Mouse (Mus musculus) heart, embryonic 10.5 days (tissue): Measurements from ENCODE around the gene 4930449I24Rik. TPM values are rescaled to one million over a fixed set of nuclear protein-coding genes. Genes with fewer than 3 reads are reported as not detected.
"Not testable (repeated sequence)": the region's sequence is repeated elsewhere in the genome, so short reads cannot be mapped to it uniquely, and the experiment has no call there.

Experiments used
- DNase-seq: peaks from one replicate; pipeline ENCODE4 v3.0.0-alpha.2; 2017; ENCODE audit warnings: low spot score
- H3K27ac ChIP-seq: fragments of 300-500 bp; sonication (generic); 2 replicates; pipeline ENCODE4 v1.5.1; 2016; ENCODE audit warnings: mild to moderate bottlenecking
- H3K27me3 ChIP-seq: fragments of 300-500 bp; sonication (generic); 2 replicates; pipeline ENCODE4 v1.6.1; 2016; ENCODE audit warnings: mild to moderate bottlenecking; ENCODE audit not compliant: poor library complexity, insufficient read depth, severe bottlenecking
- H3K36me3 ChIP-seq: fragments of 300-500 bp; sonication (generic); 2 replicates; pipeline ENCODE4 v1.6.1; 2016; ENCODE audit warnings: mild to moderate bottlenecking, moderate library complexity
- H3K4me1 ChIP-seq: fragments of 300-500 bp; sonication (generic); 2 replicates; pipeline ENCODE4 v1.6.1; 2016; ENCODE audit warnings: mild to moderate bottlenecking
- H3K4me3 ChIP-seq: fragments of 300-500 bp; sonication (generic); 2 replicates; pipeline ENCODE4 v1.5.1; 2016; ENCODE audit warnings: mild to moderate bottlenecking, moderate library complexity
- H3K9me3 ChIP-seq: fragments of 300-500 bp; sonication (generic); 2 replicates; pipeline ENCODE4 v1.6.1; 2016; ENCODE audit warnings: mild to moderate bottlenecking, moderate library complexity
- WGBS: fragments of 180-500 bp; shearing (Covaris S2); methylation state at CpG from one replicate; pipeline ENCODE4 v1.1.7; 2016; 5-methylcytosine and 5-hydroxymethylcytosine counted together
- polyA plus RNA-seq: library from polyadenylated mRNA; unstranded; fragments of >200 nt; fragmentation: Nextera tagmentation; extraction: Ambion mirVana; gene quantifications from 2 replicates; pipeline ENCODE4 v1.2.1, GENCODE M21; 2016

4930449I24Rik gene
- polyA plus RNA-seq = not detected in 2 replicates

DNA sequence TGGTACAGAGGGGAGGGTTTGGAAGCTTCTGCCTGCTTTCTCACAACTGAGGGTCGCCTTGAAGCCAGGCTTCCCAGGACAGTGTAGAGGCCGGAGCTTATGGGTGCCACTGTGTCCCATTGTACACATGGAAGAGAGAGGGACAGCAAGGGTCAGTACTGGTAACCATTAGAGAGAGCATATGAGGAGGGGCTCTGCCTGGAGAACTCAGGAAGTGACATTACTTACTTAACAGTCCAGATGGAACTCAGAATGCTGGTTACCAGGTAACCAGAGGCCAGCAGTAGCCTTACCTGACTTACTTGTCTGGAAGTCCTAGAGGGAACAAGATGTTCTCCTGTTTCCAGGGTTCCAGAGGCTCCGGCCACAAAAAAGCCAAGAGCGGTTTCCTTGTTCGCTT is at the start of gene 4930449I24Rik:
Gene 4930449I24Rik (plus strand): TSS at position 301 of the 400 bp plus-strand sequence.
- not testable (repeated sequence) for H3K9me3 ChIP-seq, H3K36me3 ChIP-seq, DNase-seq, H3K27me3 ChIP-seq, H3K27ac ChIP-seq, H3K4me3 ChIP-seq, H3K4me1 ChIP-seq
- WGBS = no CpG with 5 or more reads among the region's 5 CpGs

DNA sequence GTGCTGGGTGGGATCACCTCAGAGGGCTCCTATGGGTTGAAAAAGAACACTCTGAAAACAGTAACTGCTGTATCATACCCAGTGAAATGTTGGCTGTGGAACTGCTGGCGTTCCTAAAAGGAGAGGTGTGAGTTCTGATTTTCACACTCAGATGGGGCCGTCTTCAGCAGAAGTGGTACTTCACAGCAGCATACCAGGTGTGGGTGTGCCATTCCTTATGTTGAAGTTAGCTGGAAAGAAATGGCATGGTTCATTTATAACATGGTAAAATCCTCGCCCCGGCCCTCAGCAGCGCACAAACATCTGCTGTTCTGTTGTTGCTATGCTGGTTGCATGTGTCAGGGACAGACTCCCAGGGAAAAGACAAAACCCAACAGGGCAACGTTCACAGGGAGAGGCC is 48.6 kb upstream of the 4930449I24Rik start:
- H3K9me3 ChIP-seq = no peaks in the 10 kb centered on the region
- no peak for DNase-seq
- no peak overlapping the region for H3K4me3 ChIP-seq
- no peak overlapping the region for H3K27ac ChIP-seq
- 88% methylated on average over 6 of the region's 6 CpGs for WGBS
- no peaks in the 10 kb centered on the region for H3K4me1 ChIP-seq
- H3K36me3 ChIP-seq = no peaks in the 10 kb centered on the region
- no peaks in the 10 kb centered on the region for H3K27me3 ChIP-seq

GRCm38 (mm10) chr5:146461612-146462011 is 40.6 kb upstream of the 4930449I24Rik start:
- WGBS = 82% methylated on average over 8 of the region's 8 CpGs
- no peak overlapping the region for H3K27ac ChIP-seq
- no peaks in the 10 kb centered on the region for H3K9me3 ChIP-seq
- no peaks in the 10 kb centered on the region for H3K36me3 ChIP-seq
- DNase-seq = no peak
- no peaks in the 10 kb centered on the region for H3K4me1 ChIP-seq
- 0 out of 2 replicates have a peak, but pooled peaks cover 5% of the 10 kb centered on the region for H3K27me3 ChIP-seq
- H3K4me3 ChIP-seq = no peak overlapping the region

DNA sequence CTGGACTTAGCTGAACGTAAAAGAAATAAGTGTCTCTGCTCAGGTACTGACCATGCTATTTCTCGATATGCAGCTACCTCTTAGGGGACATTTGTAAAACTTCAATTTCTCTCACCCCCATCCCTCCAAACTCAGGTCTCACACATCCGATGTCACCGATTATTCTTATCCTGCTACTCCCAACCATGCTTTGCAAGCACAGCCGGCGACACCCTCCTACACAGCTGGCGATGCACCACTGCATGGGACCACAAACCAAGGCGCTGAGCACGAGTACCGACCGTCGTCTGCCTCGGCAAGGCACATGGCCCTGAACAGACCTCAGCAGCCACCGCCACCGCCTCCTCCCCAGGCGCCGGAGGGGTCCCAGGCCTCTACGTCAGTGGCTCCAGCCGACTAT is 35.5 kb upstream of the 4930449I24Rik start:
- Histone ChIP-seq H3K27me3 (0 out of 2 replicates have a peak, but pooled peaks cover 5% of the 10 kb centered on the region), H3K9me3 (no peaks in the 10 kb centered on the region), H3K4me1 (no peaks in the 10 kb centered on the region), H3K27ac (no peak overlapping the region), H3K4me3 (no peak overlapping the region), H3K36me3 (no peaks in the 10 kb centered on the region)
- WGBS = 90% methylated on average over 19 of the region's 19 CpGs
- DNase-seq = no peak

GRCm38 (mm10) chr5:146468311-146468710 is 33.9 kb upstream of the 4930449I24Rik start:
- Histone ChIP-seq H3K27me3 (0 out of 2 replicates have a peak, but pooled peaks cover 5% of the 10 kb centered on the region), H3K9me3 (no peaks in the 10 kb centered on the region), H3K36me3 (no peaks in the 10 kb centered on the region), H3K4me3 (no peak overlapping the region), H3K27ac (no peak overlapping the region), H3K4me1 (no peaks in the 10 kb centered on the region)
- 84% methylated on average over 9 of the region's 9 CpGs for WGBS
- DNase-seq = no peak

- Histone ChIP-seq H3K36me3 (no peaks in the 10 kb centered on the region), H3K4me1 (no peaks in the 10 kb centered on the region), H3K4me3 (no peak overlapping the region), H3K27me3 (0 out of 2 replicates have a peak, but pooled peaks cover 3% of the 10 kb centered on the region), H3K9me3 (no peaks in the 10 kb centered on the region), H3K27ac (no peak overlapping the region)
- 84% methylated on average over 9 of the region's 9 CpGs for WGBS
- DNase-seq = no peak
These were observed 31.4 kb upstream of the 4930449I24Rik start for GRCm38 (mm10) chr5:146470821-146471220.

DNA sequence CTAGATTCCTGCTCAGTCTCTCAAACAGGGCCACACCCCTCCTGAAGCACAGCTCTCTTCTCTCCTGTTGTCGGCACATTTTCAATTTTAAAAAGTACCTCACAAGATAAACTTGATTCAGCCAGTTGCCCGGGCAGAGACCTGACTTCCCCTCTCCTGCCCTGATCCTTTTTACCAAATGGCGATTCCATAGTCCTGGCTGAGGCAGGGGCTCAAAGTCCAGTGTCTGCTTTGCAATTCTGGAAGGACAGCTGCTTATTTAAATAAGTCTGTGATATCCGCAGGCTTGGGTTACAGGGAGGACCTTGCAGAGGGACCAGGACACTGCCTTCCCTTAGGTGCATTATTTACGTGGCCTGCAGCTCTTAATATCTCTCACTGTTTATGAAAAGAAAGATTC is 30.9 kb upstream of the 4930449I24Rik start:
- no peak for DNase-seq
- Histone ChIP-seq H3K9me3 (no peaks in the 10 kb centered on the region), H3K27ac (no peak overlapping the region), H3K4me3 (no peak overlapping the region), H3K4me1 (no peaks in the 10 kb centered on the region), H3K36me3 (no peaks in the 10 kb centered on the region), H3K27me3 (no peaks in the 10 kb centered on the region)
- WGBS = 78% methylated on average over 5 of the region's 5 CpGs

GRCm38 (mm10) chr5:146471821-146472220 is 30.4 kb upstream of the 4930449I24Rik start:
- Histone ChIP-seq H3K4me3 (no peak overlapping the region), H3K9me3 (no peaks in the 10 kb centered on the region)
- 91% methylated on average over 12 of the region's 12 CpGs for WGBS

GRCm38 (mm10) chr5:146479564-146479963 is 22.6 kb upstream of the 4930449I24Rik start:
- not testable (repeated sequence) for H3K4me3 ChIP-seq, H3K9me3 ChIP-seq, H3K4me1 ChIP-seq, H3K36me3 ChIP-seq, H3K27me3 ChIP-seq, DNase-seq, H3K27ac ChIP-seq
- 11% methylated on average over 4 of the region's 4 CpGs for WGBS

More at GRCm38 (mm10) chr5:146471821-146472220, 30.4 kb upstream of the 4930449I24Rik start:
- no peaks in the 10 kb centered on the region for H3K27me3 ChIP-seq
- H3K4me1 ChIP-seq = no peaks in the 10 kb centered on the region
- H3K27ac ChIP-seq = no peak overlapping the region
- no peak for DNase-seq
- no peaks in the 10 kb centered on the region for H3K36me3 ChIP-seq

DNA sequence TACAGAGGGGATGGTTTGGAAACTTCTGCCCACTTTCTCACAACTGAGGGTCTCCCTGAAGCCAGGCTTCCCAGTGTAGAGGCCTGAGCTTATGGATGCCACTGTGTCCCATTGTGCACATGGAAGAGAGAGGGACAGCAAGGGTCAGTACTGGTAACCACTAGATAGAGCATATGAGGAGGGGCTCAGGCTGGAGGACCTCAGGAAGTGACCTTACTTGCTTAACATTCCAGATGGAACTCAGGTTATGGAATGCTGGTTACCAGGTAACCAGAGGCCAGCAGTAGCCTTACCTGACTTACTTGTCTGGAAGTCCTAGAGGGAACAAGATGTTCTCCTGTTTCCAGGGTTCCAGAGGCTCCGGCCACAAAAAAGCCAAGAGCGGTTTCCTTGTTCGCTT is 20.5 kb upstream of the 4930449I24Rik start, which contains the start of gene Gm6408:
Gene Gm6408 (plus strand): TSS at position 301 of the 400 bp plus-strand sequence.
- 85% methylated on average over 3 of the region's 3 CpGs for WGBS
- H3K4me3 ChIP-seq, H3K27me3 ChIP-seq, H3K4me1 ChIP-seq, H3K27ac ChIP-seq, DNase-seq, H3K9me3 ChIP-seq, H3K36me3 ChIP-seq: not testable (repeated sequence)

DNA sequence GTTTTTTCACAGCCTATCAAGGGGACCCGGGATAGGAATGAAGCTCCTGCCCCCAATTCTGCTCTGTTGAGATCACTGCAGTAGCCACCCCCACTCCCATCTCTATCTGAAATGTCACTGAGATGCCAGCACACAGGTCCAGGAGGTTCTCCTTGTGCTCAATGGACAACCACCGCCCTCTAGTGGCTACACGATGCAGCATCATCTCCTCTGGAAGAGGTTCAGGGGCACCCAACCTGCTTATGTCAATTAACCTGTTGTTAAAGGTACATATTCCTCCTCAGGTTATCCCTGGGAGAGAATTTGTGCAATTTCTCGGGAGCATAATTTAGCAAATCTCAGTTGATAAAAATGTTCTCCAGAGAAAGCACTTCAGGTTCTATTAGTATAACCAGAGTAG is 13.2 kb upstream of the 4930449I24Rik start:
- WGBS = 12% methylated on average over 3 of the region's 4 CpGs
- H3K27me3 ChIP-seq, H3K4me1 ChIP-seq, H3K36me3 ChIP-seq, H3K27ac ChIP-seq, H3K4me3 ChIP-seq, H3K9me3 ChIP-seq, DNase-seq: not testable (repeated sequence)

GRCm38 (mm10) chr5:146491063-146491462 is 11.1 kb upstream of the 4930449I24Rik start, which contains the start of gene Gm6370:
Gene Gm6370 (plus strand): TSS chr5:146491363.
- WGBS = no CpG with 5 or more reads among the region's 5 CpGs
- not testable (repeated sequence) for H3K27ac ChIP-seq, H3K36me3 ChIP-seq

DNA sequence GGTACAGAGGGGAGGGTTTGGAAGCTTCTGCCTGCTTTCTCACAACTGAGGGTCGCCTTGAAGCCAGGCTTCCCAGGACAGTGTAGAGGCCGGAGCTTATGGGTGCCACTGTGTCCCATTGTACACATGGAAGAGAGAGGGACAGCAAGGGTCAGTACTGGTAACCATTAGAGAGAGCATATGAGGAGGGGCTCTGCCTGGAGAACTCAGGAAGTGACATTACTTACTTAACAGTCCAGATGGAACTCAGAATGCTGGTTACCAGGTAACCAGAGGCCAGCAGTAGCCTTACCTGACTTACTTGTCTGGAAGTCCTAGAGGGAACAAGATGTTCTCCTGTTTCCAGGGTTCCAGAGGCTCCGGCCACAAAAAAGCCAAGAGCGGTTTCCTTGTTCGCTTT is 11.6 kb downstream of the 4930449I24Rik start, which contains the start of gene Gm3402:
Gene Gm3402 (plus strand): TSS at position 301 of the 400 bp plus-strand sequence.
- H3K27me3 ChIP-seq, H3K4me3 ChIP-seq, H3K4me1 ChIP-seq, H3K36me3 ChIP-seq, DNase-seq, H3K27ac ChIP-seq, H3K9me3 ChIP-seq: not testable (repeated sequence)
- 93% methylated on average over 2 of the region's 5 CpGs for WGBS

More at GRCm38 (mm10) chr5:146491063-146491462, 11.1 kb upstream of the 4930449I24Rik start, which contains the start of gene Gm6370:
- not testable (repeated sequence) for H3K4me1 ChIP-seq, H3K9me3 ChIP-seq, H3K27me3 ChIP-seq, H3K4me3 ChIP-seq, DNase-seq

DNA sequence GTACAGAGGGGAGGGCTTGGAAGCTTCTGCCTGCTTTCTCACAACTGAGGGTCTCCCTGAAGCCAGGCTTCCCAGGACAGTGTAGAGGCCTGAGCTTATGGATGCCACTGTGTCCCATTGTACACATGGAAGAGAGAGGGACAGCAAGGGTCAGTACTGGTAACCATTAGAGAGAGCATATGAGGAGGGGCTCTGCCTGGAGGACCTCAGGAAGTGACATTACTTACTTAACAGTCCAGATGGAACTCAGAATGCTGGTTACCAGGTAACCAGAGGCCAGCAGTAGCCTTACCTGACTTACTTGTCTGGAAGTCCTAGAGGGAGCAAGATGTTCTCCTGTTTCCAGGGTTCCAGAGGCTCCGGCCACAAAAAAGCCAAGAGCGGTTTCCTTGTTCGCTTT is 23.3 kb downstream of the 4930449I24Rik start, which contains the start of gene Gm3404:
Gene Gm3404 (plus strand): TSS at position 301 of the 400 bp plus-strand sequence.
- not testable (repeated sequence) for DNase-seq, H3K4me1 ChIP-seq, H3K9me3 ChIP-seq, H3K36me3 ChIP-seq, H3K4me3 ChIP-seq, H3K27ac ChIP-seq, H3K27me3 ChIP-seq
- 89% methylated on average over 3 of the region's 3 CpGs for WGBS
